Mouse (Mus musculus) stomach, embryonic 15.5 days (tissue): Measurements from ENCODE around the gene Adora1. TPM values are rescaled to one million over a fixed set of nuclear protein-coding genes. Genes with fewer than 3 reads are reported as not detected.

Source experiments
- ATAC-seq: fragments of 200-750 bp; cut with Nextera tagmentation; 2 replicates; pipeline ENCODE4 v1.8.0; 2017; ENCODE audit warnings: low read depth, moderate number of reproducible peaks, moderate TSS enrichment; ENCODE audit not compliant: insufficient read depth, low FRiP score
- H3K27ac ChIP-seq: fragments of 300-500 bp; sonication (generic); 2 replicates; pipeline ENCODE4 v1.5.1; 2015; ENCODE audit warnings: mild to moderate bottlenecking, inconsistent platforms
- H3K27me3 ChIP-seq: fragments of 300-500 bp; sonication (generic); replicated peaks from 2 replicates; pipeline ENCODE4 v1.6.1; 2015; ENCODE audit warnings: inconsistent platforms
- H3K36me3 ChIP-seq: fragments of 300-500 bp; sonication (generic); 2 replicates; pipeline ENCODE4 v1.6.1; 2015; ENCODE audit warnings: inconsistent platforms
- H3K4me1 ChIP-seq: fragments of 300-500 bp; sonication (generic); 2 replicates; pipeline ENCODE4 v1.6.1; 2015; ENCODE audit warnings: inconsistent platforms
- H3K4me2 ChIP-seq: fragments of 300-500 bp; sonication (generic); 2 replicates; pipeline ENCODE4 v1.6.1; 2015; ENCODE audit warnings: mild to moderate bottlenecking, inconsistent platforms
- H3K4me3 ChIP-seq: fragments of 300-500 bp; sonication (generic); replicated peaks from 2 replicates; pipeline ENCODE4 v1.5.1; 2015; ENCODE audit warnings: inconsistent platforms
- H3K9ac ChIP-seq: fragments of 300-500 bp; sonication (generic); 2 replicates; pipeline ENCODE4 v1.6.1; 2015; ENCODE audit warnings: inconsistent platforms
- H3K9me3 ChIP-seq: fragments of 300-500 bp; sonication (generic); 2 replicates; pipeline ENCODE4 v1.6.1; 2016; ENCODE audit warnings: inconsistent platforms
- WGBS: fragments of 180-500 bp; shearing (Covaris S2); methylation state at CpG from one replicate; pipeline ENCODE4 v1.1.7; 2015; 5-methylcytosine and 5-hydroxymethylcytosine counted together
- polyA plus RNA-seq: library from polyadenylated mRNA; unstranded; fragments of >200 nt; fragmentation: Nextera tagmentation; extraction: Ambion mirVana; gene quantifications from 2 replicates; pipeline ENCODE4 v1.2.1, GENCODE M21; 2015

Gene Adora1
- polyA plus RNA-seq, 1 experiment from 2014 or later, result 11.8 TPM

- Histone ChIP-seq H3K4me3 (no peak overlapping the region), H3K4me1 (peaks cover 22% of the 10 kb centered on the region; the same call in 1 of the 2 replicates), H3K36me3 (no peaks in the 10 kb centered on the region), H3K27ac (no peak overlapping the region), H3K9me3 (no peaks in the 10 kb centered on the region), H3K4me2 (no peak overlapping the region), H3K27me3 (no peaks in the 10 kb centered on the region), H3K9ac (no peak overlapping the region)
- ATAC-seq, result no peak
- WGBS, result 20% methylated on average over 2 of the region's 2 CpGs
Measured at GRCm38 (mm10) chr1:134211631-134212030, 23.6 kb downstream of the Adora1 start.

- no peak overlapping the region for H3K27ac ChIP-seq
- no peak for ATAC-seq
Measured at GRCm38 (mm10) chr1:134211043-134211442, 24.2 kb downstream of the Adora1 start.

GRCm38 (mm10) chr1:134210179-134210755 lies 25.0 kb downstream of the Adora1 start:
- no peaks in the 10 kb centered on the region for H3K36me3 ChIP-seq
- no peak overlapping the region for H3K9ac ChIP-seq
- no peak overlapping the region for H3K4me2 ChIP-seq
- WGBS, result 77% methylated on average over 6 of the region's 6 CpGs
- no peaks in the 10 kb centered on the region for H3K27me3 ChIP-seq
- no peaks in the 10 kb centered on the region for H3K9me3 ChIP-seq
- H3K4me3 ChIP-seq, result no peak overlapping the region
- H3K27ac ChIP-seq, result no peak overlapping the region
- H3K4me1 ChIP-seq, result peaks cover 18% of the 10 kb centered on the region; the same call in 1 of the 2 replicates
- no peak for ATAC-seq

More at GRCm38 (mm10) chr1:134211043-134211442, 24.2 kb downstream of the Adora1 start:
- WGBS, result 56% methylated on average over 6 of the region's 6 CpGs
- Histone ChIP-seq H3K27me3 (no peaks in the 10 kb centered on the region), H3K4me2 (no peak overlapping the region), H3K9me3 (no peaks in the 10 kb centered on the region), H3K4me1 (peaks cover 22% of the 10 kb centered on the region; the same call in 1 of the 2 replicates), H3K9ac (no peak overlapping the region), H3K36me3 (no peaks in the 10 kb centered on the region), H3K4me3 (no peak overlapping the region)

- Histone ChIP-seq H3K27me3 (no peaks in the 10 kb centered on the region), H3K27ac (no peak overlapping the region), H3K4me1 (0 out of 2 replicates have a peak, but pooled peaks cover 9% of the 10 kb centered on the region), H3K4me3 (no peak overlapping the region), H3K4me2 (no peak overlapping the region), H3K36me3 (no peaks in the 10 kb centered on the region), H3K9me3 (no peaks in the 10 kb centered on the region), H3K9ac (no peak overlapping the region)
- no peak for ATAC-seq
- 26% methylated on average over 5 of the region's 5 CpGs for WGBS
Measured at GRCm38 (mm10) chr1:134206085-134206484, 29.1 kb downstream of the Adora1 start.

GRCm38 (mm10) chr1:134205296-134206018 lies 29.8 kb downstream of the Adora1 start:
- 39% methylated on average over 9 of the region's 9 CpGs for WGBS
- no peak overlapping the region for H3K4me3 ChIP-seq
- H3K36me3 ChIP-seq, result no peaks in the 10 kb centered on the region
- no peak overlapping the region for H3K27ac ChIP-seq
- H3K4me2 ChIP-seq, result no peak overlapping the region
- no peak overlapping the region for H3K9ac ChIP-seq
- H3K27me3 ChIP-seq, result no peaks in the 10 kb centered on the region
- peak; percentile 33; the same call in 1 of the 2 replicates for ATAC-seq
- H3K4me1 ChIP-seq, result 0 out of 2 replicates have a peak, but pooled peaks cover 6% of the 10 kb centered on the region
- no peaks in the 10 kb centered on the region for H3K9me3 ChIP-seq

GRCm38 (mm10) chr1:134204230-134204629 lies 31.0 kb downstream of the Adora1 start:
- Histone ChIP-seq H3K4me2 (no peak overlapping the region), H3K9ac (no peak overlapping the region), H3K4me1 (0 out of 2 replicates have a peak, but pooled peaks cover 6% of the 10 kb centered on the region), H3K9me3 (no peaks in the 10 kb centered on the region), H3K36me3 (no peaks in the 10 kb centered on the region), H3K27ac (no peak overlapping the region), H3K27me3 (no peaks in the 10 kb centered on the region), H3K4me3 (no peak overlapping the region)
- ATAC-seq, result no peak
- 91% methylated on average over 13 of the region's 13 CpGs for WGBS

- Histone ChIP-seq H3K9ac (no peak overlapping the region), H3K4me3 (no peak overlapping the region), H3K4me2 (no peak overlapping the region), H3K36me3 (no peaks in the 10 kb centered on the region), H3K27ac (no peak overlapping the region), H3K4me1 (0 out of 2 replicates have a peak, but pooled peaks cover 6% of the 10 kb centered on the region), H3K9me3 (no peaks in the 10 kb centered on the region), H3K27me3 (no peaks in the 10 kb centered on the region)
- ATAC-seq, result no peak
- WGBS, result 61% methylated on average over 3 of the region's 3 CpGs
Measured at GRCm38 (mm10) chr1:134201751-134202420, 33.3 kb downstream of the Adora1 start.

- ATAC-seq, result no peak
- no peak overlapping the region for H3K4me3 ChIP-seq
- WGBS, result 85% methylated on average over 6 of the region's 6 CpGs
Measured at GRCm38 (mm10) chr1:134200998-134201686, 34.1 kb downstream of the Adora1 start.

GRCm38 (mm10) chr1:134200481-134200880 lies 34.8 kb downstream of the Adora1 start:
- Histone ChIP-seq H3K4me3 (no peak overlapping the region), H3K9me3 (no peaks in the 10 kb centered on the region), H3K4me1 (peaks cover 7% of the 10 kb centered on the region; the same call in 1 of the 2 replicates), H3K27me3 (no peaks in the 10 kb centered on the region), H3K36me3 (no peaks in the 10 kb centered on the region), H3K9ac (no peak overlapping the region), H3K4me2 (no peak overlapping the region), H3K27ac (no peak overlapping the region)
- no peak for ATAC-seq
- 54% methylated on average over 2 of the region's 2 CpGs for WGBS

More at GRCm38 (mm10) chr1:134200998-134201686, 34.1 kb downstream of the Adora1 start:
- Histone ChIP-seq H3K27ac (no peak overlapping the region), H3K4me2 (no peak overlapping the region), H3K9me3 (no peaks in the 10 kb centered on the region), H3K27me3 (no peaks in the 10 kb centered on the region), H3K4me1 (peaks cover 8% of the 10 kb centered on the region; the same call in 1 of the 2 replicates), H3K36me3 (no peaks in the 10 kb centered on the region), H3K9ac (no peak overlapping the region)

- Histone ChIP-seq H3K4me3 (no peak overlapping the region), H3K9me3 (no peaks in the 10 kb centered on the region), H3K4me2 (no peak overlapping the region), H3K9ac (no peak overlapping the region), H3K4me1 (peaks cover 13% of the 10 kb centered on the region; the same call in 1 of the 2 replicates), H3K27ac (no peak overlapping the region), H3K27me3 (no peaks in the 10 kb centered on the region), H3K36me3 (no peaks in the 10 kb centered on the region)
- WGBS, result 67% methylated on average over 12 of the region's 12 CpGs
- ATAC-seq, result peak; percentile 38; the same call in 1 of the 2 replicates
Measured at GRCm38 (mm10) chr1:134198197-134198995, 36.8 kb downstream of the Adora1 start.
